Mouse (Mus musculus) left cerebral cortex, postnatal 10 days (tissue): ENCODE data around the gene Pdpn. TPM values are rescaled to one million over a fixed set of nuclear protein-coding genes. Genes with fewer than 3 reads are reported as not detected.

Source experiments
- DNase-seq, 2 experiments: peaks; one replicate each; pipeline ENCODE4 v3.0.0; 2021 to 2022; ENCODE audit warnings: low spot score in 2 of 2, mixed read lengths in 1 of 2; ENCODE audit errors: extremely low spot score in 1 of 2
- intact Hi-C: fragments of 180-260 bp; cut with DNase I; formaldehyde crosslinking; loops from one replicate; pipeline ENCODE4 v1.15.1; 2025
- total RNA-seq, 2 experiments: library from RNA; stranded (reverse); gene quantifications; 2 replicates each; pipeline ENCODE4 v1.2.3; 2021

Pdpn gene
- total RNA-seq, 2 experiments from 2014 or later: 10.6 to 11.9 TPM

DNA sequence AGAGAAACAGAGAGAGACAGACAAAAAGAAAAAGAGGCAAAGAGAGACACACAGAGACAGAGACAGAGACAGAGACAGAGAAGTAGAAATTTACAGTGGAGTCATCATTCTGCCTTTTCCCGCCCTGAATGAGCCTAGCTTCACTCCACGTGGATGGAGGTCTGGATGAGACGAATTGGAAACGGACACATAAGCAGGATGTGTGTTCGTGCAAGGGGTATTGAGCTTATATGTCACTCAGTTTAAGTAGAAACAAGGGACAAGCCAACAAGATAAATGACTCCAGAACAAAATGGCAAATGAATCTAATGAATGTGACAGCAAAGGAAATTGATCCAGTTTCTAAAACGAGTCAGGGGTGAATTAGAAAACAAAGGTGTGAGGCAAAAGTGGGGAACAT lies 41.4 kb downstream of the Pdpn start:
- intact Hi-C loops: no loop called here
- no peak for DNase-seq

DNA sequence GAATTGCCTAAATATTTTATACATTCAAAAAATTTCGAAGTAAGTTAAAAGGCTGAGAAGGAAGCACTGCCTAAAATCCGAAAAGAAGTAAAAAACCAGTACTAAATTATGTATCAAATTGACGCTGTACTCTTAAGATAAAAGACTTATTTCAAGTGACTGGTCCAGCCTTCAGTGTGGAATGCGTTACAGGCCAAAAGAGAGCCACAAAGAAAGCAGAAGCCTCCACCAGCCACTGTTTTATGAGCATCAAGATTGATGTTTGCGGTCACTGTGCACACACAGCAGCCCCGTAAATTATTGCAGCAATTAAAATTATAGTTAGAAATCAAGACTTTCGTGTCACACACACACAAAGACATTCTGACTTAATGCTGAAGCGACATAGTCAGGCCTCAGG lies 43.8 kb downstream of the Pdpn start:
- DNase-seq: no peak
- intact Hi-C loops: no loop called here

DNA sequence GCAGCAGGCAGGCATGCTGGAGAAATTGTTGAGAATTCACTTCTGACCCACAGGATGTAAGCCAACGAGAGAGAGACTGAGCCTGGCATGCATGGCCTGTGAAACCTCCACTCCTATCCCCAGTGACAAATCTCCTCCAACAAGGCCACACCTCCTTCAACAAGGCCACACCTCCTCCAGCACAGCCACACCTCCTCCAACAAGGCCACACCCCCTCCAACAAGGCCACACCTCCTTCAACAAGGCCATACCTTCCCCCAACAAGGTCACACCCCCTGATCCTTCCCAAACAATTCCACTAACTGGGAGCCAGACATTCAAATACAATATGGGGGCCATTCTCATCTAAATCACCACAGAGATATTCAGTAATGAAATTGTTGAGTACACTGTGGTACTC lies 46.0 kb downstream of the Pdpn start:
- DNase-seq: no peak
- intact Hi-C loops: no loop called here

DNA sequence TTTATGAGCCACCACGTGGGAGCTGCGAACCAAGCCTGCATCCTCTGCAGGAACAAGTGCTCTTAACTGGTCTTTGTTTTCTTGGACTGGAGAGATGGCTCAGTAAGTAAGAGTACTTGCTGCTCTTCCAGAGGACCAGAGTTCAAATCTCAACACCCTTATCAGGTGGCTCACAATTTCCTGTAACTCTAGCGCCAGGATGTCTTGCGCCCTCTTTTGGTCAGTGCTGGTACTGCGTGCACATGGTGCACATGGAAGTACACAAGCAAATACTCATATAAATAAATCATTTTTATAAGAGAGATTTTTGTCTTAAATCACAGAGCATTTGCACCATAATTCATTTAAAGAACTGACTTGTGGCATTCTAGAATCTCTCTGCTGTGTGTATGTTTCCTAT lies 51.3 kb downstream of the Pdpn start:
- intact Hi-C loops: no loop called here
- no peak for DNase-seq

DNA sequence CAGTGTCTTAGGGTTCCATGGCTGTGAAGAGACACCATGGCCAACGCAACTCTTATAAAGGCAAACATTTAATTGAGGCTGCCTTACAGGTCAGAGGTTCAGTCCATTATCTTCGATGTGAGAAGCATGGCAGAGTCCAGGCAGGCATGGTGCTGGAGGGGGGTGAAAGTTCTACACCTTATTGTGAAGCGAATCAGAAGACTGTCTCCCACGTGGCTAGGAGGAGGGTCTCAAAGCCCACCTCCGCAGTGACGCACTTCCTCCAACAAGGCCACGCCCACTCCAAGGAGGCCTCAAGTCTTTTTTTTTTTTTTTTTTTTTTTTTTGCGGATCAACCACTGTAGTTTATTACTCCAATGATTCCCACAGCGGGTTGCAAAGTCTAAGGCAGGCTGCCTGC lies 58.1 kb downstream of the Pdpn start:
- DNase-seq: no peak
- intact Hi-C loops: no loop called here

DNA sequence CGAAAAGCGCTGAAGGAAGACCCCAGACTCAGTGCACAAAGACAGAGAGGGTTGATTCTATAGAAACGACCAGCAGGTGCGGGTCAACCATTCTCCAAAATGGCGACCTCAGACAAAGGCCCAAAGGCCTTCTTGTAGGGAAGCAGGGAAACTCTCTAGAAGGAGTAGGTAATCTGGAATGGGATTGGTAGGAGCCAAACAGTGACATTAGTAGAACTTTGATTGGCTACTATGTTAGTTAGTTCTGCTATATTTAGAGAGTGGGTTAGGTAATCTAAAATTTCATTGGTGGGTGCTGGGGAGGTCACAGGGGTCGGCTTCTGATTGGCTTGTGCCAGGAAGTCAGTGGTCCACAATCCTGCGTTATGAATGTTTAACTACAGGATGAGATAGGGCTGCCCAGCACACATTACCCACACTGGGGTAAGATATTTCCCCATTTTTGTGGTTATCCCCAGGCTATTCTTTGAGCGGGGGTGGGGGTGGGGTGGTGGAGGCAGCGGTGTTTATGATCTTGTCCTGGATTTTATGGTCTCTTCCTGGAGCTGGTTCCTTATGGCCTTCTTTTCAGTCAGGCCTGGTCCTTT lies 59.7 kb downstream of the Pdpn start:
- no peak for DNase-seq
- intact Hi-C loops: loop anchor here (5.0 kb wide), 1 partner anchor 127 kb away; no protein-coding TSS in a partner anchor

DNA sequence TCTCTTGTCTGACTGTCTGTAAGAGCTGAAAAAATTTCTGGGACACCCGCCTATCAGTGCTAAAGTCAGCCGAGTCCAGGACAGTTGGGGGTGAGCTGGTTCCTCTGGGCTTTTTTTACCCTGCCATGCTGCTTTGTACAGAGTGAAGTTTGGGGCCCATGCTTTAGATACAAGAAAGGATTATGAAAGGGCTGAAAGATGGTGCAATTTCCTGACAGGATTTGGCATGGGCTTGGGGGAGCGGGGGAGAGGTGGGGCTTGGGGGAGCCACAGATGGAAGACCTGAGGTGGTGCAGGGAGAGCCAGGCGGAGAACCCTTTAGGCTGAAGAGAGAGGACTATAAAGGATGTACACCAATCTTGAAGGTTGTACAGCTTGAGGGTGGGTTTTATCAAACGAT lies 60.2 kb downstream of the Pdpn start:
- no peak for DNase-seq
- intact Hi-C loops: loop anchor here (5.0 kb wide), 1 partner anchor 127 kb away; no protein-coding TSS in a partner anchor

DNA sequence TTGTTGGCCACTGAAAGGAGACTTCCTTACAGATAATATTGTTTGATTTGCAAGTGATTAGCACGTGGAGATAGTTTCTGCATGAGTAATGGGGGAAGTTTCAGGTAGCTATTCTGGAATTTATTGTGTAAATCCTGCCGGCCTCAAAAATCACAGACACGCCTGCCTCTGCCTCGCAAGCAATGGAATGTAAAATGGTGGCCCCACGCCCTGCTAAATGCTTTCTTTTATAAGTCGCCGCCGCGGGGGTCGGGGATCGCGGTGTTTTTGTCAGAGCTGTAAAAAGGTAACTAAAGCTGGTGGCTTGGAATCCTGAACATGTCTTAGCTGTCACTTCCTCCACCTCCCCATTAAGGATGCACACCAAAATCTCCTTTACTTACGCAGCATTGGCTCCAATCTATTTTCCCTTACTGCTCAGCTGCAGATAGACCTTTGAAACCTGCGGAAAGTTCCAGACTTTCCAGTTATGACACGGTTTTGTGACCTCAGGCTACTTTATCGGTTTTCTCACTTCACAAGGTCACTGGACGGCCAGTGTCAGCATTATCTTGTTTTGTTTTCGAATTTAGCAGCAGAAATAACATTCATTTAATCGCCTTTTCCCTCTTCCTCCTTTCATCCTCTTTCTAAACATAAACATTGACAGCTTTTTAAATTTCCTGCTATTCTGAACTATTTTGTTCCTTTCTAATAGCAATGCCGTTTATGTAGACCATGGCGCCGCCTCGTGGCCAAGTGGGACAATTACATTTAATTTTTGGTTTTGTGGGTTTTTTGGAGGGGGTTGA lies 60.9 kb downstream of the Pdpn start:
- no peak for DNase-seq
- intact Hi-C loops: loop anchor here (1.0 to 5.0 kb wide), 2 partner anchors 126 to 211 kb away; no protein-coding TSS in a partner anchor

DNA sequence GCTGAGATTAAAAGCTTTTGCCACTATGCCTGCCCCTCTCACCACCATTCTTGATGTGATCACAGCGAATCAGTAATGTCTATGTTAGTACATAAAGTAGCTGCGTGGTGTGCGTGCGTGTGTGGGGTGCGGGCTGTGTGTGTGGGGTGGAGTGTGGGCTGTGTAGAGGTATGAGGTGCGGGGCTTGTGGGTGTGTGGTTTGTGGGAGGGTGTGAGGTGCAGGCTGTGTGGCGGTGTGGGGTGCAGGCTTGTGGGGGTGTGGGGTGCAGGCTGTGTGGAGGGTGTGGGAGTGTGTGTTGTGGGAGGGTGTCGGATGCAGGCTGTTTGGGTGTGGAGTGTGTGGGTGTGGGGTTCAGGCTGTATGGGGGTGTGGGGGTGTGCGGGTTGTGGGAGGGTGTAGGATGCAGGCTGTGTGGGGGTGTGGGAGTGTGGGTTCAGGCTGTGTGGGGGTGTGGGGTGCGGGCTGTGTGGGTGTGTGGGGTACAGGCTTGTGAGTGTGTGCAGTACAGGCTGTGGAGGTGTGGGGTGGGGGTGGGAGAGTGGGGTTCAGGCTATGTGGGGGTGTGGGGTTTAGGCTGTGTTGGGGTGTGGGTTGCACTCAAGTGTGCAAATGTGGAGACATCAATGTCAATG lies 67.5 kb downstream of the Pdpn start:
- intact Hi-C loops: no loop called here
- no peak for DNase-seq

DNA sequence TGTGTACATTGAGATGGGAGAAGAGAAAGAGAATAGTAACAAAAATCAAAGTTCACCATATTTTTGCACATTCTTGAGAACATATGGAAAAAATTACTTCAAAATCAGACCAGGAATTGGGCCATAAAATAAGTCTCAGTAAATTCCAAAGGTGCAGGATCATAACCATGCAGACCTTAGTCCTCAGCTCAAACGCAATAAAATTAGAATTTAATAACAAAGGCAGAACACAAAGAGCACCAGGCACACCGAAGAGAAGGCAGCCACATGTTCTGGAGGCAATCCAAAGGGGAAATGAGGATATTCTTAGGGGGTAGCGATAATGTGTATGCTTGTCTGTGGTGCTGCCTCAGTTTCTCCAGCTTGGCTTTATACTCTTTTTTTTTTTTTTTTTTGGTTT lies 68.3 kb downstream of the Pdpn start:
- intact Hi-C loops: no loop called here
- DNase-seq: no peak

DNA sequence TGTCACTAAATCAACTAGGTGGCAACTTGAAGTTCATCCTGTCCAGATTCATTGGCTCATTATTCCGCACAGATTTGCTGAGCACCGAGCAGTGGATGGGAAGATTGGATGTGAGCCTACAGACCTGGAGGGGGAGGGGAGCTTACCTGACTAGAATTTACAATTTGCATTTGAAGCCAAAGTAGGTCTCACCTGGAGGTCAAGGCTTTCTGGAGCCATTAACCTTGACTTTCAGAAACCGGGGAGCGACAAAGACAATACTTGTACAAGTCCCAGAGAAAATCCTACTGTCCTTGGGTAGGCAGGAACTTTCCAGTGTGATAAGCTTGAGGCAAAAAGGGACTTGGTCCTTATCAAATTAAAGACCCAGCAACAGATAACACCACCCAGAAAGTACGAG lies 71.4 kb downstream of the Pdpn start:
- no peak for DNase-seq
- intact Hi-C loops: no loop called here

DNA sequence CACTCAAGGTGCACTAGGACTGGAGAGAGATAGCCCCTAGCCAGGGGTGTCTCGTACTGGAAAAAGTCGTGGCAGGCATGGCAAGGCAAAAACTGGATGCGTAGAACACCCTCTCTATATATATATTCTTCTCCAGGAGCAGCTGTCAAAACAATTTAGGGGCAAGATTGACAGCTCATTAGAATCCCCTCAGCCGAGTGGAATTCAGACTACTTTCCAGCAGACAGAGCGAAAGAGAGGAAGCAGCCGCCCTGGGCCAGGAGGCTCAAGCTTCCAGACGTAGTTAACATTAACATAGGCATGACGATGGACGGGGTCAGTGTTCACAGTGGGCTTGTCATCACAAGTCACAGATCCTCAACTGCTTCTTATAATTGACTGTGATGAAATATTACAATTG lies 73.5 kb downstream of the Pdpn start:
- DNase-seq: no peak
- intact Hi-C loops: no loop called here

DNA sequence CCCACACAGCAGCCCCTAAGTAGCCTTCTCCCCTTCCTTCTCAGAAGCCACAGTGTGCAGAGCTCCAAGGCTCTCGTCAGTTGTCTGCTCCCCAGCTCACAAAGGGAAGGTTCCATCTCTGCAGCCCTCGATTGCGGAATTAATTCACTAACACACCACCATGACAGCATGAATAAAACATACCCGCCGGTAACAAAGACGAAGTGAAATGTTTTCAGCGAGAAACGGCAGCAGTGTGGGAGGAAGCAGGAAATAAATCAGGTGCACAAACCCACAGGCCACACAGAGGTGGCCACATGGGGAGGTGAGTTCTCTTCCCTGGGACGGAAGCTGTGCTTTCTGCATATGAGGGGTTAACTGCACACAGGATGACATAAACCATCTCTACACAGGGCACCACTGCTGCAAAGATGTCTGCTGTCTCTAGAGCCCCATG lies 80.0 kb downstream of the Pdpn start:
- DNase-seq: no peak
- intact Hi-C loops: no loop called here

DNA sequence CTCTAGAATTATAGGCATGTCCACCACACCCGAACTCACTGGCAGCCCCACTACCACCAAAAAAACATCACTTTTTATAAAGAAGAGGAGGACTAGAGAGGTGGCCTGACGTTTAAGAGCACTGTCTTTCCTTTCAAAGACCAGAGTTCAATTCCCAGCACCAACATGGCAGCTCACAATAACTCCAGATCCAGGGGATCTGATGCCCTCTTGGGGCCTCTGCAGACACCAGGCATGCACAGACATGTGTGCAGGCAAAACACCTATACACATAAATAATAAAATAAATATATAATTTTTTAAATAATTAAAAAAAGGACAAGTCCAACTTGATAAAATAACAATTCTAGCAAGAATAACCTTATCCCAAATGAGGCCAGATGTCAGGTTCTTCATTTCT lies 80.5 kb downstream of the Pdpn start:
- intact Hi-C loops: no loop called here
- DNase-seq: no peak

Other genes starting within 250 kb of the Pdpn start
- gene Prdm2, start 86.6 kb downstream of the Pdpn start, total RNA-seq: 10 to 100 TPM; 30.1 to 30.5 TPM
- gene Lrrc38, start 50.2 kb upstream of the Pdpn start, total RNA-seq: under 1 TPM; 0.71 to 0.93 TPM
- not detected for gene Pramel1, start 94.9 kb upstream of the Pdpn start, total RNA-seq
- 10 to 100 TPM in 1 of 2 experiments, 1 to 10 TPM in 1; 9.9 to 13.7 TPM for gene Pramef8, start 112.9 kb upstream of the Pdpn start, total RNA-seq
- gene Oog4, start 150.8 kb upstream of the Pdpn start, total RNA-seq: not detected
- gene Gm13043, start 211.8 kb upstream of the Pdpn start, total RNA-seq: not detected
- not detected for gene Gm13040, start 236.4 kb upstream of the Pdpn start, total RNA-seq